Mouse (Mus musculus) cortical plate, adult 2 months (tissue): ENCODE measurements around the gene Tmem131.

Experiments
- CTCF ChIP-seq: fragments of 200-500 bp; IDR thresholded peaks from 2 replicates; pipeline ENCODE4 v1.5.1; 2011; ENCODE audit warnings: mild to moderate bottlenecking, control low read depth, low read length; ENCODE audit not compliant: insufficient read depth; ENCODE audit errors: extremely low read depth
- POLR2A ChIP-seq: fragments of 200-500 bp; IDR thresholded peaks from 2 replicates; pipeline ENCODE4 v1.6.1; 2011; ENCODE audit warnings: mild to moderate bottlenecking, low read length, control low read depth; ENCODE audit not compliant: insufficient read depth; ENCODE audit errors: extremely low read depth

DNA sequence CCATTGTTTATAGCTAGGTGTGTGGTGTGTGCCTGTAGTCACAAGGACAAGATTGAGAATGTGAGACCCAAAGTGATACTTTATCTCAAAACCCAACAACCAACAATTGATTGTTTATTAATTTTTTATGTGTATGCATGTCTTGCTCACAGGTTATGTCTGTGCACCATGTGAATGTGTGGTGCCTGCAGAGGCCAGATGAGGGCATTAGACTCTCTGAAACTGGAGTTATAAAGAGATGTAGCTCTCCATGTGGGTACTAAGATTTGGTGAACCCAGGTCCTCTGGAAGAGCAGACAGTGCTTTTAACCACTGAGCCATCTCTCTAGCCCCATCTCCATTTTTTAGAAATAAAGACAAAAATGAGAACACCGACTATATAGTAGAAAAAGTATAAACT, 31.2 kb downstream of the Tmem131 start:
- TF ChIP-seq CTCF (no peak), POLR2A (no peak)
